Mouse (Mus musculus) kidney, embryonic 14.5 days (tissue): ENCODE data around the gene Fcna. TPM values are rescaled to one million over a fixed set of nuclear protein-coding genes. Genes with fewer than 3 reads are reported as not detected.
A peak's percentile ranks its signal among the peaks of the same experiment; 100 is the strongest.

ENCODE experiments used
- ATAC-seq: fragments of 200-750 bp; cut with Nextera tagmentation; 2 replicates; pipeline ENCODE4 v1.8.0; 2017; ENCODE audit warnings: moderate number of reproducible peaks, mild to moderate bottlenecking, moderate TSS enrichment, moderate library complexity; ENCODE audit not compliant: low FRiP score, low TSS enrichment
- H3K27ac ChIP-seq: fragments of 300-500 bp; sonication (generic); 2 replicates; pipeline ENCODE4 v1.5.1; 2014; ENCODE audit warnings: low read depth, mild to moderate bottlenecking, low read length, moderate library complexity, mixed read lengths
- H3K27me3 ChIP-seq: fragments of 300-500 bp; sonication (generic); 2 replicates; pipeline ENCODE4 v1.6.1; 2014; ENCODE audit warnings: mild to moderate bottlenecking, low read length; ENCODE audit not compliant: control insufficient read depth, insufficient read depth
- H3K36me3 ChIP-seq: fragments of 300-500 bp; sonication (generic); 2 replicates; pipeline ENCODE4 v1.6.1; 2014; ENCODE audit warnings: low read length, mixed read lengths; ENCODE audit not compliant: control insufficient read depth, insufficient read depth
- H3K4me1 ChIP-seq: fragments of 300-500 bp; sonication (generic); 2 replicates; pipeline ENCODE4 v1.6.1; 2014; ENCODE audit warnings: low read length, mixed read lengths; ENCODE audit not compliant: control insufficient read depth, insufficient read depth
- H3K4me2 ChIP-seq: fragments of 300-500 bp; sonication (generic); replicated peaks from 2 replicates; pipeline ENCODE4 v1.6.1; 2014; ENCODE audit warnings: low read depth, mild to moderate bottlenecking, low read length
- H3K4me3 ChIP-seq: fragments of 300-500 bp; sonication (generic); 2 replicates; pipeline ENCODE4 v1.5.1; 2014; ENCODE audit warnings: mild to moderate bottlenecking, low read length
- H3K9ac ChIP-seq: fragments of 300-500 bp; sonication (generic); 2 replicates; pipeline ENCODE4 v1.6.1; 2014; ENCODE audit warnings: low read depth, mild to moderate bottlenecking, low read length, moderate library complexity
- H3K9me3 ChIP-seq: fragments of 300-500 bp; sonication (generic); 2 replicates; pipeline ENCODE4 v1.6.1; 2016; ENCODE audit warnings: low read length; ENCODE audit not compliant: control insufficient read depth
- WGBS: fragments of 180-500 bp; shearing (Covaris S2); extraction: QIAGEN DNeasy Blood & Tissue Kit; methylation state at CpG from one replicate; pipeline ENCODE4 v1.1.7; 2014; 5-methylcytosine and 5-hydroxymethylcytosine counted together
- polyA plus RNA-seq: library from polyadenylated mRNA; unstranded; fragments of >200 nt; fragmentation: Nextera tagmentation; extraction: Ambion mirVana; gene quantifications from 2 replicates; pipeline ENCODE4 v1.2.1, GENCODE M21; 2014

The Fcna gene
- polyA plus RNA-seq, 1 experiment from 2014 or later, result 1.9 TPM

DNA sequence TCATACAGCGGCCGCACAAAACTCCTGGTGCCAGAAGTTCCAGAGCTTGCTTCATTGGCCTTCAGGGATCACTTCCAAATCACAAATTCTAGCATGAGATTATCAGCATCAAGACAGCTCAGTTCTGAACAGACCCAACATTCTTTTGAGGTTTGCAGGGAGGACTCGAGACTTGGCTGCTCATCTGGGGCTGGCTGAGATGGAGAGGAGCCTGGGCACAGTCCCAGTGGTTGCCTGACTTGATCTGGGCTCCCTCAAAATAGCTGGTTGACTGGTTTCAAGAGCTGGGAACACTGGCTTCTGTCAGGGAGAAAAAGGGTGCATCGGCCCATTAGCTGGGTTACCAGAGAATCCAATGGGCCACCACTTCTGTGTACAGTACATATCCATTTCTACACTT, 28.9 kb upstream of the Fcna start:
- Histone ChIP-seq H3K36me3 (no peaks in the 10 kb centered on the region), H3K4me1 (no peaks in the 10 kb centered on the region), H3K4me2 (no peak overlapping the region), H3K9ac (no peak overlapping the region), H3K27ac (no peak overlapping the region), H3K9me3 (no peaks in the 10 kb centered on the region), H3K4me3 (no peak overlapping the region), H3K27me3 (no peaks in the 10 kb centered on the region)
- 88% methylated on average over 4 of the region's 4 CpGs for WGBS
- ATAC-seq, result no peak

DNA sequence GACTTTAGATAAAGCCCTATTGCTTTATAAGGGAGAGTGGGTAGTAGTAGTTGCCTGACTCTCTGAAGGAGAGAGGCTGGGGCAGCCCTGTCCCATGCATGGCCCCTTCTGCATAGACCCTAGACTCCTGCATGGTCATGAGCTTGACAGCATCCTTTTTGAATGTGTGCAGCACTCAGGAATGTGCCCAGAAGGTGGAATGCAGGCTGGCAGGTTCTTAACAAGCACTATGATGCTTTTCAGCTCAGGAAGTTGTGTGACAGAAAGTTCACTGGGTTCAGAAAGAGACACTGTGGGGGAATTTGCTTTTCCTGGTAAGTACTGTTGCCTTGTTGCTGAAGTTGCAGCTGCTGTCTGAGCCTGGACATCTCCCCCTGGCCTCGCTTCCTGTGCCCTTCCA, 26.7 kb upstream of the Fcna start:
- Histone ChIP-seq H3K9ac (no peak overlapping the region), H3K4me1 (no peaks in the 10 kb centered on the region), H3K4me3 (no peak overlapping the region), H3K9me3 (no peaks in the 10 kb centered on the region), H3K27me3 (no peaks in the 10 kb centered on the region), H3K36me3 (no peaks in the 10 kb centered on the region), H3K4me2 (no peak overlapping the region), H3K27ac (no peak overlapping the region)
- 45% methylated on average over 1 of the region's 1 CpGs for WGBS
- no peak for ATAC-seq

GRCm38 (mm10) chr2:25652902-25653301, 25.1 kb upstream of the Fcna start, which contains the start of gene Lcn8:
Lcn8 (plus strand) TSS chr2:25653120.
- Histone ChIP-seq H3K27ac (no peak within 1 kb of the TSS), H3K4me3 (no peak within 1 kb of the TSS), H3K4me1 (no peaks in the 10 kb centered on the region), H3K27me3 (no peaks in the 10 kb centered on the region), H3K9me3 (no peaks in the 10 kb centered on the region), H3K36me3 (no peaks in the 10 kb centered on the region), H3K9ac (no peak within 1 kb of the TSS), H3K4me2 (no peak within 1 kb of the TSS)
- 85% methylated on average over 2 of the region's 2 CpGs for WGBS
- no peak for ATAC-seq

- no peaks in the 10 kb centered on the region for H3K36me3 ChIP-seq
- WGBS, result 16% methylated on average over 6 of the region's 6 CpGs
- no peak overlapping the region for H3K4me2 ChIP-seq
- no peak overlapping the region for H3K9ac ChIP-seq
- H3K9me3 ChIP-seq, result no peaks in the 10 kb centered on the region
- H3K4me3 ChIP-seq, result no peak overlapping the region
- no peaks in the 10 kb centered on the region for H3K4me1 ChIP-seq
- no peaks in the 10 kb centered on the region for H3K27me3 ChIP-seq
- no peak overlapping the region for H3K27ac ChIP-seq
- ATAC-seq, result no peak
These were observed 12.1 kb upstream of the Fcna start for GRCm38 (mm10) chr2:25639890-25640289.

DNA sequence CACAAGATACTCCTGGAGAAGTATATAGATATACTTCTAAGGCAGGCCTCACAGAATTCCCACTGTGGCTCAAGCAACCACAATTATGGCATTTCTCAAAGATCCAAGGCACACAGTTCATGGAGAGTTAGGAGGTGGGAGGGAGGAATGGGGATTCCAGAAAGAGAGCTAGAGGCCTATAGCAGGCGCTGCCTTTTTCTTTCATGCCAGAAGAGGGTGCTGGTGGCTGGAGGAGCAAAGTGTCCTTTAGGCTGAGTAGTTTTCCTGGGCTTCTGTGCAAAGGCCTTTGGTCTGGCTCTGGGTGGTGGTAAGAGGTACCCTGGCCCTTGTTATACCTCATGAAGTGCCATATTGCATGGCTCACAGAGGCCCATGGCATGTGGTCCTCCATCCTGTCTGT, 6.2 kb upstream of the Fcna start:
- no peak for ATAC-seq
- no peak overlapping the region for H3K4me2 ChIP-seq
- no peak overlapping the region for H3K4me3 ChIP-seq
- H3K36me3 ChIP-seq, result no peaks in the 10 kb centered on the region
- no peaks in the 10 kb centered on the region for H3K9me3 ChIP-seq
- H3K27me3 ChIP-seq, result no peaks in the 10 kb centered on the region
- no peak overlapping the region for H3K9ac ChIP-seq
- no peaks in the 10 kb centered on the region for H3K4me1 ChIP-seq
- WGBS, result 53% methylated on average over 1 of the region's 1 CpGs
- H3K27ac ChIP-seq, result no peak overlapping the region

DNA sequence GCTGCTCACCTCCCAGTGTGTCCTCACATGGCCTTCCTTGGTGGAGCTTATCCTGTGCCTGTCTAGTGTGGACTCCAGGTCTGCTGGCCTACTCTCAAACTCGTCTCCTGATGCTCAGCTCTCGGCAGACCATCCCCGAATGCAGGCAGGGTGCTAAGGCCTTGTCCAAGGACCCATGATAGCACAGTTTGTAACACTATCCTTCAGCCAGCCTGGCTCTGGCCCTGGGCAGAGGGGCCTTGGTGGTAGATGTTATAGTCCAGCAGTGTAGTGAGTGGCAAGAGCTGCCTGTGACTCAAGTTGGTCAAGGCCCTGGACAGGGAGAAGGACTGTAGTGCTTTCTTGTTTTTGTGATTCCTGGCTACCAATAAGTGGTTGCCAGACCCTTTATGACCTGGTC, 5.8 kb upstream of the Fcna start:
- H3K9ac ChIP-seq, result no peak overlapping the region
- WGBS, result 82% methylated on average over 3 of the region's 3 CpGs
- H3K4me1 ChIP-seq, result no peaks in the 10 kb centered on the region
- H3K4me2 ChIP-seq, result no peak overlapping the region
- no peaks in the 10 kb centered on the region for H3K36me3 ChIP-seq
- H3K9me3 ChIP-seq, result no peaks in the 10 kb centered on the region
- no peaks in the 10 kb centered on the region for H3K27me3 ChIP-seq
- no peak overlapping the region for H3K4me3 ChIP-seq
- H3K27ac ChIP-seq, result no peak overlapping the region
- no peak for ATAC-seq

DNA sequence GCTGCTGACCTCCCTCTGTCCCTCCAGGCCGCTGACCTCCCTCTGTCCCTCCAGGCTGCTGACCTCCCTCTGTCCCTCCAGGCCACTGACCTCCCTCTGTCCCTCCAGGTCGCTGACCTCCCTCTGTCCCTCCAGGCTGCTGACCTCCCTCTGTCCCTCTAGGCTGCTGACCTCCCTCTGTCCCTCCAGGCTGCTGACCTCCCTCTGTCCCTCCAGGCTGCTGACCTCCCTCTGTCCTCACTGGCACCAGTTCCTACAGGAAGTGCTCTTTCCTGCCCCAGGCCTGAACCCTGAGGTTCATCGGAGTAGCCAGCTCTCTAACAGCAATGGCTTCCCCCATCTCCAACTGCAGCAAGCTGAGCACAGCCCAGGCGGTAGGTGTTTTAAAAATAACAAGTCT, 908 bp upstream of the Fcna start:
- Histone ChIP-seq H3K27ac (no peak overlapping the region), H3K27me3 (no peaks in the 10 kb centered on the region), H3K36me3 (no peaks in the 10 kb centered on the region), H3K9me3 (no peaks in the 10 kb centered on the region), H3K4me3 (no peak overlapping the region), H3K4me1 (no peaks in the 10 kb centered on the region), H3K4me2 (no peak overlapping the region), H3K9ac (no peak overlapping the region)
- 36% methylated on average over 4 of the region's 4 CpGs for WGBS
- no peak for ATAC-seq

GRCm38 (mm10) chr2:25625986-25626385, 1.8 kb downstream of the Fcna start:
- no peak for ATAC-seq
- H3K4me1 ChIP-seq, result peaks cover under 1% of the 10 kb centered on the region; the same call in 1 of the 2 replicates
- no peaks in the 10 kb centered on the region for H3K9me3 ChIP-seq
- no peak overlapping the region for H3K4me2 ChIP-seq
- no peaks in the 10 kb centered on the region for H3K27me3 ChIP-seq
- WGBS, result 39% methylated on average over 5 of the region's 5 CpGs
- no peaks in the 10 kb centered on the region for H3K36me3 ChIP-seq
- no peak overlapping the region for H3K9ac ChIP-seq
- no peak overlapping the region for H3K4me3 ChIP-seq
- no peak overlapping the region for H3K27ac ChIP-seq

DNA sequence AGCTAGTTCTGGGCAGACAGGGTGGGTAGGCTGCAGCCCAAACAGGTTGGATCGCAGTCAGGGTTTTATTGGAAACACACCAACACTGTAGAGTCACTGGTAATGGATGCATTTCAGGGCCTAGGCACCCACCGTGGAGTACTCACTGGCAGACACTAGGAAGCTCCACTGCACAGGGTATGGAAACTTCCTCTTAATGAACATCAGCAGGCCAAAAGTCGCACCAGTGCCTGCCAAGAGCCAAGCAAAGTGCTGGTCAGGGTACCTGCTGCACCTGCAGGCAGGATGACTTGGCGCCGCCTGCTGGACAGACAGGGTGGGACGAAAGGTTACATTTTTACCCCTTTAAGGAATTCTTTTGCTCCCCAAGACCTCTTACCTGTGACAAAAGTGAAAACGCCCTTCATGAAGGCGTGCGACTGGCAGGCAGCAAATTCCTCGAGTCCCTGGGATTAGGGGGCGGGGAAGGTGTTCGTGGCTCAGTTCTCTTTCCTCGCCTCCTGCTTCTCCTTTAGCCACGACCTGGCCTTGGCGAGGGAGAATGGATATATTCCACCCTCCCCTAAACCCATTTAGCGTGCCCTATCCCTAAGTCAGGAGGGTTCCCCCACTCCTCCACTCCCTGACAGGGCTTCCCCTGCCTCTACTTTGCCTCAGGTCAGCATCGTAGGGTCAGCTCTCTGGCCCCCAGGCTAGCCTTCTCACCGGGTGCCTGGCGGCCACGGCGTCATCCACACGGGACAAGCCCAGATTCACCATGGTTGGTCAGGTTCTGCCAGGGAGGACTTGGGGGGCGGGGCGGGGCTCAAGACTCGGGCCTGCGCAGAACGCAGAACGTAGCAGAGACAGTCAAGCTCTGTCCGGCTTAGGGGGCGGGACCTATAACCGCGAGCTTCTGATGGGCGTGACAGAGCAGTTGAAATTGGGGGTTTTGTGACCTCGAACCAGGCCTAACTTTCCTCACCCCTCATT, 6.3 kb downstream of the Fcna start, which contains the start of gene Tmem141:
TSS of gene Tmem141 (minus strand) at position 777 of the 972 bp plus-strand sequence.
- H3K9ac ChIP-seq, result peak within 1 kb of the TSS; percentile 64
- peaks cover 11% of the 10 kb centered on the region for H3K27me3 ChIP-seq
- peak within 1 kb of the TSS; percentile 55 for H3K4me3 ChIP-seq
- H3K27ac ChIP-seq, result 0 out of 2 replicates have a peak within 1 kb of the TSS, but pooled peaks have one; percentile 9
- H3K4me1 ChIP-seq, result peaks cover 6% of the 10 kb centered on the region
- 5% methylated on average over 34 of the region's 34 CpGs for WGBS
- no peaks in the 10 kb centered on the region for H3K9me3 ChIP-seq
- peak; percentile 96 for ATAC-seq
- no peaks in the 10 kb centered on the region for H3K36me3 ChIP-seq
- H3K4me2 ChIP-seq, result peak within 1 kb of the TSS; percentile 84
